Mouse (Mus musculus) left cerebral cortex, adult 8-10 months (tissue): Measurements from ENCODE around the gene Prop1. TPM values are rescaled to one million over a fixed set of nuclear protein-coding genes. Genes with fewer than 3 reads are reported as not detected.

Source experiments
- DNase-seq, 2 experiments: peaks; one replicate each; pipeline ENCODE4 v3.0.0; 2022; ENCODE audit warnings: low spot score in 2 of 2
- total RNA-seq, 4 experiments: library from RNA; stranded (reverse); gene quantifications; 2 replicates each; pipeline ENCODE4 v1.2.4; 2022

The Prop1 gene
- total RNA-seq, result not detected

GRCm38 (mm10) chr11:50953665-50954064 is at the start of gene Prop1:
TSS of gene Prop1 (minus strand) at chr11:50953765.
- DNase-seq, result no peak

GRCm38 (mm10) chr11:51003296-51003695 is 49.7 kb upstream of the Prop1 start, which contains the start of gene Olfr51:
TSS of gene Olfr51 (plus strand) at chr11:51003596.
- DNase-seq, result no peak

DNA sequence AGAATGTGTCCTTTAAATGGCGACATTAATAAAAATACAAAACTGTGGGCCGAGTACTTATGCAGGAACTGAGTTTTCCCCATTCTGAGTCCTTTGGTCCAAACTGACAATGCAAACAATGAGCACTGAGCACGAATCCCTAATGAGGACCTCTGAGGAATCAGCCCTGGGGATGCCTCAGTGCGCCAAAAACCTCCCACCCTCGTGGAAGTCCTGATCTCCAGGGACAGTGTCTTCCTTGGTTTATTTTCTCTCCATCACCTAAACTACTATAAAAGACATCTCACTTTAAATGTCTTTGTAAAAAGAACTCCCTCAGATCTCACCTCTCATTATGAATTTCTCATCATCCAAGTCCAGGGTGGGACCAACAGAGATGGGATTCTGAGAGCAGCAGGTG is 28.1 kb upstream of the Prop1 start, which contains the start of gene Olfr1377:
Gene Olfr1377, plus strand, starts transcription at position 301 of the 400 bp plus-strand sequence.
- DNase-seq, result no peak

DNA sequence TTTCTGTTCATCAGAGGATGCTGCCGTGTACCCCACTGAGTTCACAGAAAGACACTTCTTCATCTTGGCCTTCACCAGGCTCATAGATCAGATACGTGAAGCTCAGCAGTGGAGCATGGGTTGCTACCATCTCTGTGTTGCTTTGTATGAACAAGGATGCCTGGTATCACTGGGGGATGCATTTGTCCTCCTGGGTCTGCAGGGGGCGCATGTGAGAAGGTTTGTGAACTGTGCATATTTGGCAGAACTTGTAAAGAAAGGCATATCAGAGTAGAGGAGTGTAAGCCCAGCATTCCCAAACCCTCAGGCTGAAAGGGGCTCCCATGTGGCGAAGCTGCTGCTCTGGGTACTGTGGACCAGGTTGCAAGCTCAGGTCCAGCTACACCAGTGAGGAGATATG is 23.7 kb upstream of the Prop1 start:
- DNase-seq, result no peak

DNA sequence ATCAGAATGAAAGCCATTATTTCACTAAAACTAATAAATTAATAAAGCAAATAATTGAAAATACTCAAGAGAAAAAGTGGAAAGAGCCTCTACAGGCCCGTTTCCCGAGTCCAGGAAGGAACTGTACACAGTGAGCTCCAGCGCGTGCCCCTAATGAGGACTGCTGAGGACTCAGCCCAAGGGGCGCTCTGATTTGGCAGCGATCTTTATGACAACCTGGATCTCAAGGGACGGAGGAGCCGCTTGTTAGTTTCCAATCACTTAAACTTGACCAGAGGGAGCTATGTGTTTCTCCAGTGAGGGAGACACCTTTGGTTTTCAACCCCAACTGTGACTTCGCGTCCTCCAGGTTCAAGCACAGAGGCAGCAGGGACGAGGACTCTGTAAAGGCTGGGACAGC is 12.7 kb upstream of the Prop1 start, which contains the start of gene Olfr1378:
Gene Olfr1378, plus strand, starts transcription at position 301 of the 400 bp plus-strand sequence.
- DNase-seq, result no peak

DNA sequence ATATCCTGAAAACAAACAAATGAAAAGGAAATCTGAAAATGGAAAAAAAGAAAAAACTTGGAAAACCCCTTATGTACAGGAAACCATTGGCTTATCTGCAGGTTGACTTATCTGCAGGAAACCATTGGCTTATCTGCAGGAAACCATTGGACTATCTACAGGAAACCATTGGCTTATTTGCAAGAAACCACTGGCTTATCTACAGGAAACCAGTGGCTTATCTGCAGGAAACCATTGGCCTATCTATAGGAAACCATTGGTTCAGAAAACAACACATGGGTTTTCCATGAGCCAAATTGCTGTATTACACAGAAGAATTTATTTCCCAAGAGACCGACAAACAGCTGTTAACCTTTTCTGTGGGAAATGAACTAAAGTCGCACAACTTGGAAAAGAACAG is 11.3 kb upstream of the Prop1 start:
- DNase-seq, result no peak

DNA sequence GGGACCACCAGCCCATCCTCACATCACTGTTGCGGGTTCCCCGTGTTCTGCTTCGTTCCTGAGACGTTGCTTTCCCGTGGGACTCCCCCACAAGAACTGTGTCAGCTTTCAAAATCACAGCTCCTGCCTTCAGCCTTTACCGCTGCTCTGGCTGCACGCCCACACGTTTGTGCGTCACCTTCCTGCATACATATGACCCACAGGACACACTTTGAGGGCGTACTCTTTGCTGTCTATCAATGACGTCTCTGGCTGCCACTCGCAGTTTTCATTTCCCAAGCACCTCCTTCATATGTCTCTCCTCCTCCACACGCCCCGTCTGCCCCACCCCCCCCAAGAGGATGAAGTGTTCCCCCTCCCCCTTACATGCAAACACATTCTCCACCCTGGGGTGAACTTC is 1.3 kb downstream of the Prop1 start:
- peak in 1 of 2 experiments; percentile 49 for DNase-seq

DNA sequence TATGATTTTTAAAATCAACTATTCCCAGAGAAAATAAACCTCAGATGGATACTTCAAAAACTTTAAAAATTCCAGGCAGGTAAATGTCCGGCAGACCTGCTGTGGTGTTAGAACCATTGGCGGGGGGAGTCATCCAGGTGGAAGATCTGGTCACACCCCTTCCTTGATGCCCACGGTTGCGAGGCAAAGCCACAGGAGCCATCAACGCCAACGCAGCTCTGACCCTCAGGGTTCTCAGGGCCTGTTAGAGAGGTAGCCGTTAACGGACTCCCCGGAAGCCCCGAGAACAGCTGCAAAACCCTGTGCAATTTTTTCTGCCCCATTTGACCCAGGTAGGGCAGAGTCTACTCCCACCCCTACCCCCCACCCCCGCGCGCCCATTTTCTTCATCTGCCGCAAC is 10.1 kb downstream of the Prop1 start, which contains the start of gene 4933414I15Rik:
Gene 4933414I15Rik, minus strand, starts transcription at position 260 of the 400 bp plus-strand sequence.
- DNase-seq, result no peak

- no peak for DNase-seq
These were observed 11.2 kb downstream of the Prop1 start for GRCm38 (mm10) chr11:50942386-50942785.

DNA sequence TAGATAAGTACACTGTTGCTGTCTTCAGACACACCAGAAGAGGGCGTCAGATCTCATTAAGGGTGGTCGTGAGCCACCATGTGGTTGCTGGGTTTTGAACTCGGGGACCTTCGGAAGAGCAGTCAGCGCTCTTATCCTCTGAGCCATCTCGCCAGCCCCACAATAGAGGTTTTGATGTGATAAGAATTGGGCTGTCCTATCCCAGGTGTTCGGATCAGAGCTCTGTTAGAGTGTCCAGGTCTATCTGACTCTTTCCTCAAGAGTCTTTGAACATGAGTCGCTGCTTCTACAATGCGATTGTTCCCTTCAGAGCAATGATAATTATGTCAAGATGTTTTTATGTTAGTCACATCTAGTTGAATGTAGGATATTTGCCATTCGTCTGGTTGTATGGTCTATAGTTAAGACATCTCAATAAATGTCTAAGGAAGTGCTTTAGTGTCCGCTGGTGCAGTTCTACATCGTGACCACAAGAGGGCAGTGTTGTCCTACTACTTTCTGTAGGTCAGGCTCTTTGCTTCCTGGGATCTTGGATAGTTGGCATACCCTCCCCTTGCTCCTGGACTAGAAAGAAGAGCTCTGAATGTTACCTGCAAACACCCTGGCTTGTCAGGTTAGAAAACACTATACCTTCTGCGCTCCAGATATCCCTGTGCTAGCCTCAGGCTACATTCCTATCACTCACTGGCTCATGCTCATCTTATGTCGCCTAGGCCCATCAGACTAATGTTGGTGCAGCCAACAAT is 13.8 kb downstream of the Prop1 start:
- DNase-seq, result no peak

- DNase-seq, result no peak
These were observed 15.1 kb downstream of the Prop1 start for GRCm38 (mm10) chr11:50938435-50938834.

DNA sequence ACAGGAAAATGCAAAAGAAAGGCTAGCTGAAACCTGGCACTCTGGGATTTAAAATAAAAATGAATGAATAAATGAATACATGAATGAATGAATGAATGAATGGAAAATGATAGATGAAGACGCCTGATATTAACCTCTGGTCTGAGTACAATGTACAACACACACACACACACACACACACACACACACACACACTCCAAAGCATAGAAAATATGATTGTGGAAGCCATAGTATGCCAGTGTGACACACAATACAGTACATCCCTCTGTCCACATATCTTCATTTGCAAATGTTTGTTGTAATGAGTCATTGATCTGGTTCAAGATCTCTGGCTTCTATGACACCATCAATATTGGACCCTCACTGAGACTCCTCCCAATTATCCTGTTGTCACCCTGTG is 21.5 kb downstream of the Prop1 start:
- no peak for DNase-seq

DNA sequence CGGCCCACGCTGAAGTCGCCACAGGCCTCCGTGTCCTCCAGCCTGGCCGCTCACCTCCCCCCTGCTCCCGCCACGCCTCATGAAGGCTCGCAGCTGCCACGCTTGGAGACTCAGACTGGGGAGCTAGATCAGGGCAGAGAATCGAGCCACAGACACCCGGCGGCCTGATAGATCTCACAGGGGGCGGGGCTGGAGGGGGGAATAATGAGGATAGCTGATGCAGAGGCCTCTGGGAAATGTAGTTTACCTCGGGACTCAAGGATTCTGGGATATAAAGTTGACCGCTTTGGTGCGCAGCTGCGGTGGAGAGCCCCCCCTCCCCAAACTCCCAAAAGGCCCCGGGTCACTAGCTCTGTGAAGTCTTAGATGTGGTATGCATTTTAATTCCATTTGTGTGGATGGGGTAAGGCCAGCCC is 22.1 kb downstream of the Prop1 start, which contains the start of gene Zfp354b:
Gene Zfp354b, minus strand, starts transcription at position 183 of the 416 bp plus-strand sequence.
- DNase-seq, result peak; percentile 61 to 91

DNA sequence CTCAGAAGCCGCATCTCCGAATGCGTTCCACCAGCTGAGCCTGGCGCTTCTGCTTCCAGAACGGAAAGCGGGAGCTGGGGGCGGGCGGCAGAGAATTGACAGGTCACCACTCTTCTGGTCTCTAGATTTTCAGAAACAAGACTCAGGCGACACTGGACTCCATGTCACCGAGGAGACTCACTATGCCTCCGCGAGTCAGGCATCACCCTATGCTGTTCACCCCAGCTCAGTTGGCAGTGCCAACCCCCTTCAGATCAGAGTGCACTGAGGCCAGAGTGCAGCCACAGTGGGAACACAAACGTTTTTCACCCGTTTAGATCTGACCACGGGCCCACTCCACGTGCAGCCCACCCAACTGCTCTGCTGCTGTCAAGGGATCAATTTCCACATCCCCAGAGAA is 22.5 kb downstream of the Prop1 start:
- no peak for DNase-seq

DNA sequence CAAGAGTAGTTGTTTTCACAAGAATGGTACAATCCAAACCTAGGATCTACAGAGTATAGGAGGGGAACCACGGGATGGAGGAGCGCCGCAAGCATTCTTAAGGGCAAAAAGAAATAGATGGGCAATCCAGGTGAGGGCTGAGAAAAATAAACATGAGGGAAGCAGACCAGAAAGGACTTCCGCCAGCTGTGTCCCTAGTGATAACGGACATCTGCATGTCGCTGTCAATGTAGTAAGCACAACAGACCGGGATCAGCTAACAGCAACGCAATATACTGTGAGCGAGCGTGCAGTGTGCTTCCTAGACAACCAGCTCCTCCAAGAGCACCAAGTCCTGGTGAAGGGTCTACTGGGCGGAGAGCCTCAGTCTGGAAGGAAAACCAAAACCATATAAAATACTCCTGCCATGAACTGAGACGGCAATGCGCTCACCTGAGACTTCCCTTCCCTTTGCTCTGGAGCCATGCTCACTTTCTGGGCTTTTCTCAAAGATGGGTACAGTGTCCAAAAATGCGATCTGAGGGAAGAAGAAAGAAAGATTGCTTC is 23.0 kb downstream of the Prop1 start:
- DNase-seq, result no peak

DNA sequence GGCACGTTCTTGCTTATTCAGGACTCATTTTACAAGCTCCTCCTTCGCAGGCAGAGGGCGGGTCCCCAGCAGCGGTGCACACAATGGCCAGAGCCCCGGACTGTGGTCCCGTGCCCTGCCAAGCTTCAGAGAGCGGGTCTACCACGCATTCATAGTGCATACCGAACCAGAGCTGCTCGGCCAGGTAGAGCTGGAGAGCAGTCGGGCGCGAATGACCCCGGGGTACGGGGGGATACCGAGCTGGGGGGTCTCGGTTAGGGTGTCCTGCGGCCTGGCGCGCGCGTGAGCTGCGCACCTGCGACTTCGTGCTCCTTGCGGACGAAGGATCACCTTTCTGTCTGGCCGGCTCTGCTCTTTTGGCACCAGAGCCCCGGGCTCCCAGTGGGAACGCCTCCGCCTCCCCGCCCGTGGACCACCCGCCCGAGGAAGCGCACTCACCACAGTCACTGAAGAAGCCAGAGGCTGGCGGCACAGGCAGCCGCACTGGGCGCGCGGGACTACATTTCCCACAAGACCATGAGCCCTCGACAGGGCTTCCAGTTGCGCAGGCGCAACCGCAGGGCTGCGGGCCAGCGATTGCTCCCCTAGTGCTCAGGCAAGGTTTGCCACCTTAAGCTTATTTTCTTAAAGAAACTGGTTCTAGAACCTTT is 37.8 kb downstream of the Prop1 start, which contains the start of gene Zfp2:
Gene Zfp2, minus strand, starts transcription at position 495 of the 650 bp plus-strand sequence.
- peak; percentile 80 to 93 for DNase-seq

- DNase-seq, result no peak
These were observed 39.1 kb downstream of the Prop1 start for GRCm38 (mm10) chr11:50914461-50914860.

GRCm38 (mm10) chr11:50913301-50913700 is 40.3 kb downstream of the Prop1 start:
- DNase-seq, result no peak

DNA sequence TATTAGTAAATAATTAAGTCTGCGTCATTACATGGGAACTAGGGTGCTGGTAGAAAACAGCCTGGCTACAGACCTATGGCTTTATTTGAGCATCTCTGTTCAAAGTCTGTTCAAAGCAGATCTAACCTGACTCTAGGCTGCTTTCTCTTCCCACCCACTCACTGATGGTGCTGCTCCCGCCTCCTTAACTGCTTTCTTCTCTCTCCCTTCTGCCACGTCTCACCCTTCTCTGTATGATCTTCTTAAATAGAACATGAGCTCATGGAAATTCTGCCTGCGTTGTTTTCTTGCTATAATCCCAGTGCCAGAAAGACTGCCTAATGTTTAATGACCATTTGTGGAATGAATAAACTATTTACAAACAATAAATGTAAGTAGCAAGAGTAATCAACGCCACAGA is 45.4 kb downstream of the Prop1 start:
- peak in 1 of 2 experiments; percentile 47 for DNase-seq
